Mouse (Mus musculus): ENCODE measurements around the gene Rab10. TPM values are rescaled to one million over a fixed set of nuclear protein-coding genes. Genes with fewer than 3 reads are reported as not detected.

The Rab10 gene
- polyA plus RNA-seq, 1 experiment from 2014 or later, result 127 TPM

- no peak overlapping the region for H3K9ac ChIP-seq (ENCODE audit: low read length)
- 75% methylated on average over 1 of the region's 1 CpGs for WGBS
- H3K9me3 ChIP-seq (ENCODE audit: control insufficient read depth, low read length), result no peaks in the 10 kb centered on the region
- H3K4me3 ChIP-seq (ENCODE audit: low read depth, low read length), result no peak overlapping the region
- H3K4me2 ChIP-seq (ENCODE audit: low read depth), result no peak overlapping the region
- DNase-seq (ENCODE audit: low spot score) (no peak), ATAC-seq (ENCODE audit: insufficient read depth, low FRiP score, low TSS enrichment) (no peak)
- no peaks in the 10 kb centered on the region for H3K27me3 ChIP-seq (ENCODE audit: control insufficient read depth, insufficient read depth, low read length)
- no peaks in the 10 kb centered on the region for H3K4me1 ChIP-seq (ENCODE audit: control insufficient read depth, insufficient read depth, low read length)
- H3K36me3 ChIP-seq (ENCODE audit: control insufficient read depth, insufficient read depth, low read length), result no peaks in the 10 kb centered on the region
- H3K27ac ChIP-seq (ENCODE audit: low read depth, low read length), result no peak overlapping the region
Observed at GRCm38 (mm10) chr12:3209163-3209562, 100.6 kb downstream of the Rab10 start.

Other genes with a start within 250 kb of the Rab10 start
- gene Kif3c, start 55.2 kb upstream of the Rab10 start, polyA plus RNA-seq (2014; fragmentation: Nextera tagmentation; extraction: Ambion mirVana), result 38.0 and 42.9 TPM in 2 replicates
- 13.6 and 15.1 TPM in 2 replicates for gene Asxl2, start 116.9 kb upstream of the Rab10 start, polyA plus RNA-seq (2014; fragmentation: Nextera tagmentation; extraction: Ambion mirVana)